8 mouse cellular contexts compared by ENCODE assay signal in the genomic region with DNA sequence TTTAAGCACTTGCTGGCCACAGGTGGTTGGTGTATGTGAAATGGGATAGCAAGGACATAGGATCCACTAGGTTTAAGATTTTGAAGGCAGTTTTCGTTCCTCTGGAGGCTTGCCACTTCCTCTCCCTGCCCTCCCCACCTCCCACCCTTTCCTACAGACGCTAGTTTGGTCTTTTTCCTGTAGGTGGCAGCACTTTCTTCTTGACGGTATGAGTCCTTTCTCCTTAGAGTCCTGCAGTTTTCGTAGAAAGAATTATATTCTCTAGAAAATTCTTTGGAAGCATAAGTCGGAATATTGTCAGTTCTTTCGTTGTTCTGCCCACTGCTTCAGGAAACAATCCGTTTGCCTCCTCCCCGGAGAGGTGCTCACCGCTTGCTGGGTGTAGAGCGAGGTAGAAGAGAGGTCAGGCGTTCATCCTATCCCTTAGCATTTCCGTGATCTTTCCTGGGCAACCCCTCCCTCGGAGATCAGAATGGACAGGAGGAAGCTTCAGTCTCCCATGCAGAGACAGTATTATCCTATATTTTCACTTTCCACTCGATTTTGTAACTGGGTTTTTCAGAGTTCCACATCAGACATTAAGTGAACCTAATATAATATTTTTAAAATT.
DNase-seq lines count a peak whose midpoint lies in the region; ATAC-seq and TF ChIP-seq lines count a peak whose summit lies in the region.
"Not testable (repeated sequence)": the region's sequence is repeated elsewhere in the genome, so short reads cannot be mapped to it uniquely, and the experiment has no call there.

No protein-coding gene starts in this region.

- H3K9me3 ChIP-seq in embryonic facial prominence, embryonic 14.5 days (ENCODE audit: control insufficient read depth, low read length); heart, embryonic 13.5 days: not testable (repeated sequence)

- H3K36me3 ChIP-seq in embryonic facial prominence, embryonic 14.5 days (ENCODE audit: control insufficient read depth, insufficient read depth, low read length); heart, embryonic 13.5 days: not testable (repeated sequence)

- H3K4me1 ChIP-seq in bone marrow macrophage, adult 2 months (ENCODE audit: control insufficient read depth, insufficient read depth, low read length); embryonic facial prominence, embryonic 14.5 days (ENCODE audit: control insufficient read depth, insufficient read depth, low read length); heart, embryonic 13.5 days: not testable (repeated sequence)

- WGBS in embryonic facial prominence, embryonic 14.5 days: 17% methylated on average over 14 of the region's 14 CpGs
- 15% methylated on average over 14 of the region's 14 CpGs for WGBS in heart, embryonic 13.5 days

- H3K27me3 ChIP-seq in embryonic facial prominence, embryonic 14.5 days (replicated peaks; ENCODE audit: control insufficient read depth, insufficient read depth, low read length); heart, embryonic 13.5 days (replicated peaks): not testable (repeated sequence)

- TF ChIP-seq POLR2A in bone marrow macrophage, adult 2 months (IDR thresholded peaks at IDR 0.05; ENCODE audit: borderline replicate concordance, low read depth, low read length): not testable (repeated sequence)

- ATAC-seq in embryonic facial prominence, embryonic 14.5 days (ENCODE audit: low read depth): peak; percentile 57; the same call in 1 of the 2 replicates
- ATAC-seq in heart, embryonic 13.5 days (ENCODE audit: extremely low read depth, insufficient number of reproducible peaks, low FRiP score, low TSS enrichment): not testable (repeated sequence)

- TF ChIP-seq CTCF in bone marrow macrophage, adult 2 months (IDR thresholded peaks at IDR 0.05; ENCODE audit: low read depth, low read length): 0 out of 2 replicates have a peak, but pooled peaks have one; percentile 18

- intact Hi-C loops in left cerebral cortex, postnatal 10 days (cut with DNase I): not testable (repeated sequence)

- H3K9ac ChIP-seq in embryonic facial prominence, embryonic 14.5 days (ENCODE audit: low read depth, low read length); heart, embryonic 13.5 days: not testable (repeated sequence)

- peak overlapping the region; percentile 53 for H3K4me3 ChIP-seq in bone marrow macrophage, adult 2 months (ENCODE audit: insufficient read depth, low read length)
- not testable (repeated sequence) for H3K4me3 ChIP-seq in embryonic facial prominence, embryonic 14.5 days (ENCODE audit: low read depth, low read length)
- peak overlapping the region; percentile 39 for H3K4me3 ChIP-seq in heart, embryonic 13.5 days

- H3K4me2 ChIP-seq in embryonic facial prominence, embryonic 14.5 days (ENCODE audit: low read depth, low read length): peak overlapping the region; percentile 45; the same call in 1 of the 2 replicates
- peak overlapping the region; percentile 66 for H3K4me2 ChIP-seq in heart, embryonic 13.5 days

- not testable (repeated sequence) for H3K27ac ChIP-seq in bone marrow macrophage, adult 2 months (ENCODE audit: insufficient read depth, low read depth, low read length); embryonic facial prominence, embryonic 14.5 days (replicated peaks; ENCODE audit: low read depth, low read length); heart, embryonic 13.5 days (replicated peaks)

- DNase-seq in 3T3-L1 (ENCODE audit: low read depth, low spot score): peak; percentile 49
- DNase-seq in embryonic facial prominence, embryonic 14.5 days (ENCODE audit: low spot score): peak; percentile 75
- DNase-seq in kidney, adult 11 months: peak; percentile 17
- peak; percentile 28 to 35 for DNase-seq in left cerebral cortex, postnatal 10 days (ENCODE audit: extremely low spot score in 1 of 2, low spot score in 2 of 2)
- DNase-seq in mesoderm, embryonic 11.5 days (ENCODE audit: low read depth, low spot score): peak; percentile 23
- DNase-seq in retina, postnatal 7 days (ENCODE audit: low read depth, low spot score): peak; percentile 5

Comparison
In these comparisons a context has a peak if more than half of its experiments do, and no peak if none do; other contexts are left out.
1. DNase-seq: peak in every context shown above with its lines; median percentile 75 in embryonic facial prominence, embryonic 14.5 days; 49 in 3T3-L1; 32 in left cerebral cortex, postnatal 10 days; 23 in mesoderm, embryonic 11.5 days; 17 in kidney, adult 11 months; 5 in retina, postnatal 7 days.